Mouse (Mus musculus) testis, adult 2 months (tissue): ENCODE results near the gene Tns1.

Source experiments
- CTCF ChIP-seq: fragments of 200-500 bp; IDR thresholded peaks from 2 replicates; pipeline ENCODE4 v1.5.1; 2012; ENCODE audit warnings: low read depth, mild to moderate bottlenecking, inconsistent platforms, low read length, moderate library complexity; ENCODE audit not compliant: control insufficient read depth, insufficient read depth, insufficient replicate concordance
- POLR2A ChIP-seq: fragments of 200-500 bp; IDR thresholded peaks from 2 replicates; pipeline ENCODE4 v1.6.1; 2012; ENCODE audit warnings: low read depth, mild to moderate bottlenecking, inconsistent platforms, low read length, moderate library complexity; ENCODE audit not compliant: control insufficient read depth

DNA sequence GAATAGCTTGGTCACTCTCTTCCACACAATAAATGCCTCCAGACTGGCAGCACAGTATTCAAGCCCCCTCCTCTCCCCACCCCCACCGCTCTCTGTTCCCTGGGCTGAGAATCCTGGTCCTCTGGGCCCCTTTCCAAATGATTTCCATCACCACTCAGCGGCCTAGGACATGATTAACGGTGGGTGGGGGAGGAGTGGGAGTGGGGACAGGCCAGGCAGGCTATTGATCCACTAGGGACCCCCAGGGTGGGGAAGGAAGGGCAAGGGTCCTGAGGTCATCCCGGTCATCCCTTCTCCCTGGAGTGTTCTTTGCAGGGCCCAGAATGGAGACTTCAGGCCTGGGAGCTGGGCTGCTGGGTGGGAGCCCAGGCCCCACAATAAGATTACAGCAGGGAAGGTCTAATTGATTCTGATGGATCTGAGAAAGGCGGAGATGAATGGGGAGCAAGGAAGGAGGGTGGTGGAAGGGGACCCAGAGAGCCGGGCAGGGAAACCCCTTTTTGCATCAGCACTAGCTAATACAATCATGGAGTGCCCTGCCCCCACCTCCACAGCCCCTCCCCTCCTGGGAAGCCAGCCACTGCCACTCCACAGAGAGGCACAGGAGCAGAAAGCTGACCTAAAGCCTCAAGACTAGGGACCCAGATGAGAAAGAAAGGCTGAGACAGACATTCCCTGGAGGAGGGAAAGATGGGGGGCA is 20.4 kb downstream of the Tns1 start:
- TF ChIP-seq CTCF = no peak
- no peak for TF ChIP-seq POLR2A
